Mouse (Mus musculus): Measurements from ENCODE around the gene Gm27021.

DNA sequence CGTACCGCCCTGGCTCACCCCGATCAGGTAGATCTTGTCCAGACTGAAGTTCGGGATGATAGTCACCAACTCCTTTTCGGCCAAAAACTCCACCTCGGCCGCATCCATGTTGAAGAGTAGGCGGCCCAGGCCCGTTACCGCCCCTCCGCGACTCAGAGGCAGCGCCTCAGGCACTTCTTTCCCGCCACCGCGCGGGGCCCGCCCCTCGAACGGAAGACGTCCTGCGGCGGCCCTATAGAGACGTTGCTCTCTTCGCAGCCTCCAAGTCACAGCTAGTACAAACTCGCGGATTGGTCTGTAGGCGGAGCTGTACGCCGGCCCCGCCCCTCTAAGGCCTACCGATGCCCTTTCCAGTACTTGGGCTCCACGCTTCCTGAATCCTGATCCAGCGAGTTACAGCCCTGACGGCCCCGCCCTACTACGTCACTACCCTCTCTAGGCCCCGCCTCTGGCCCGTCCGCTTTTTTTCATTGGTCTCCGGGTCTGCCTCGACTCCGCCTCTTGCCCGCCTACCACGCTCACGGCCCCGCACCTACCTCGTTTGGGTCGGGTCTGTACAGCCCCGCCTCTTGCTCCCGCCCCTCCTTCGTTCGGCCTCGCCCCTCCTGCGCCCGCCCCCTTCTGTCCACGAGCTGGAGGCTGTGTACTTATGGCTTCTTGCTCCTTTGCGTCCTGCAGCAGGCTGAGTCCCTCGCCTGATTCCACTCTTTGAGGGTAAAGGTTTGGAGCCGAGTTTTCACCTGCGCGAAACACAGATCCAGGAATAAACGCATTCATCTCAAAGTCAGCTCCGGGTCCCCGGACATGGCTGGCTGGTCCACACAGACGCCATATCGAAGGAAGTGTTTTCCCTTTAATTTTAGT, 78.7 kb downstream of the Gm27021 start, which contains the start of gene Gins2:
- TF ChIP-seq CTCF (IDR thresholded peaks at IDR 0.05), result peak; percentile 9; the same call in 1 of the 2 replicates
- peak; percentile 82 for TF ChIP-seq POLR2A (IDR thresholded peaks at IDR 0.05; ENCODE audit: insufficient read depth, low read depth, low read length)
- no peak; the same call in 1 of the 2 replicates for TF ChIP-seq EP300 (IDR thresholded peaks at IDR 0.05; ENCODE audit: insufficient read depth, low read depth, low read length)

All from heart, adult 2 months (tissue).